Mouse (Mus musculus): ENCODE data around the gene Aldh2. TPM values are rescaled to one million over a fixed set of nuclear protein-coding genes. Genes with fewer than 3 reads are reported as not detected.
"Not testable (repeated sequence)": the region's sequence is repeated elsewhere in the genome, so short reads cannot be mapped to it uniquely, and the experiment has no call there.

Aldh2 gene
- total RNA-seq (2021) = 100 to 1,000 TPM in 1 of 2 experiments, 10 to 100 TPM in 1; 99.7 to 104 TPM

DNA sequence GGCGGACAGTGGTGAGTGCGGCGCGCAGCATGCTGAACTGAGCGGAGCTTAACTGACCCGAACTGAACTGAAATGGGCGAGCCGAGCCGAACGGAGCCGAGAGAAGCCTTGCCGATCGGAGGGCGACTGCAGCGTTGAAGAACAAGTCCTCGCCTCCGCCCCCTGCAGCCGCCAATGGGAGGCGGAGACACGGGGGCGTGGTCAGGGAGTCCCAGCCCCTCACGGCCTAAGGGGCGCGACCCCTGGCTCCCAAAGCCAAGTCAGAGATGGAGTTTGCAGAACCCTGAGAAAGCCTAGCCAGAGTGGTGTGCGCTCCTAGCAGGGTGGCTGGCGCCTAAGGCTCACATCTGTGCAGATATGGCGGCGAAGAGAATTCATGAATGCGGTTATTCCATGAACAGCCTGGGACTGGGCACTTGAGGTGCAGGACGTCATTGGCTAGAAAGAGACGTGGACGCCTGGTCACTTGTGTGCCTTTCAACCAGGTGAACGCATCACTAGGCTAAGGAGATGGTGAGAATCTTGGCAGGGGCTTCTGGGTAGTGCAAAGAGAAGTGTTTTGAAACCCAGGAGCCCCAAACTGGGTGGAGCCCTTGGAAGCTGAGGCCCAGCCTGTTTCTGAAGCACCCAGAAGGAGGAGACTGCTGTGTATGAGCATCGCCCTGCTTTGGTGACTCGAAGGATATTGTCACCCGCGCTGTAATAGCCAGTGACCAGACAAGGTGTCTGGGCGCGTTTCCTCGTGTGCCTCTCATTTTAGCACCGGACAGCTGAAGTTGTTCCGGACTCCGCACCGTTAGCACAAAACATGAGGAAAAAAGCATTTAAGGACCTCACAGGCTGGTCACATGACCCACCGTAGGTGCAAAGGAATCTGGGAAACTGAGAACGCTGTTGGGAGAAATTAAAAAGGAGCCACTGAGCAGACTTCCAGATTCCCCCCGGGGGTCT, at the start of gene Aldh2:
TSS of gene Aldh2 (minus strand) at position 374 of the 951 bp plus-strand sequence.
- intact Hi-C loops (cut with DNase I) = no loop called here

DNA sequence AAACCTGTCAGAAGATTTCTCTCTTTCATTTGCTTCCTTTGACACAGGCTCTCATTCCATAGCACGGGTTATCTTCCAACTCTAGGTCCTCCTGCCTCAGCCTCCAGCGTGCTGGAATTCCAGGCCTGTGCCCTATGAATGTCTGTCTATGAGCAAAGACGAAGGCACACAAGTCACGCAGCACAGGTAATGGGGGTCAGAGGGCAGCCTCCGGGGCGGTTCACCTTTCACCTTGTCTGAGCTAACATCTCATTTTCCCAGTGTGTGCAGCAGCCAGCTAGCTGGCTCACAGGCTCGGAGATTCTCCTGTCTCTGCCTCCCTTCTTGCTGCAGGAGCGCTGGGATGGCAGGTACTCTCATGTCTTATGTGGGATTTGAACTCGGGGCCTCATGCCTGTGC, 46.0 kb upstream of the Aldh2 start:
- no peak for DNase-seq (ENCODE audit: low spot score in 2 of 2)
- intact Hi-C loops (cut with DNase I) = no loop called here

More for the DNA sequence above, at the start of gene Aldh2:
- peak; percentile 76 to 77 for DNase-seq (ENCODE audit: low spot score in 2 of 2)

DNA sequence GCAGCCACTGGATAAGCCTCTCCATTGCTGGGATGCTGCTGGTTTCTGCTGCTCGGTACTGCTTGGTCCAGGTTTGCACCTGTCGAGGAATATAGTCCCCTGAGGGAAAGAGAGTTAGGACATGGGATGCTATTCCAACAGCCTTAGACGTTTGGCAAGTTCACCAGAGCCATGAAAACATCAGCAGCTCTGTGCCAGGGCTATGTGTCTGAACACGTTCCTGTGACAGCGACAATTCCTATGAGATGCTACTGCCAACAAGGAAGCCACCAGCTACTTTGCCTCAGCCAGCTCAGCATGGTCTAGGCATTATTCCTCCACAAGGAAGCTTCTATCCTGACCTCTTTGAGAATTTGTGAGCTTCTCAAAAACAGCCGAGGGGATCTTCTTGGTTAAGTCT, 43.7 kb upstream of the Aldh2 start:
- no peak for DNase-seq (ENCODE audit: low spot score in 2 of 2)
- intact Hi-C loops (cut with DNase I) = no loop called here

DNA sequence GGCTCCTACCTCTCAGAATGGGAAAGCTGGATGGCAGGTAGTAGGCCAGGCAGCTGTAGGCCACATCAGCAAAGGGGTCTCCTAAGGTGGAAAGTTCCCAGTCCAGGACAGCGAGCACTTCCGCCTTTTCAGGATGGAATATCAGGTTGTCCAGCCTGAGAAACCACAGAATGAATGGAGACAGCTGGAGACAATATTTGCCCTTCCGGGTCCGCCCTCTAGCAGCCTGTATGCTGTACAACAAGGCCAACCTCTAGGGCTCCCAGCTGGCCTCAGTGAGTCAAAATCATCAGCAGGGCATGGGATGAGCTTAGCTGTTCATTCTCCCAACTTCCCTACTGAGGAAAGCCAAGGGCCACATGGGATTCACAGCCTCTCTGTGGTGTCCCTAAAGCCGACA, 41.0 kb upstream of the Aldh2 start:
- intact Hi-C loops (cut with DNase I) = no loop called here
- DNase-seq (ENCODE audit: low spot score in 2 of 2) = no peak

DNA sequence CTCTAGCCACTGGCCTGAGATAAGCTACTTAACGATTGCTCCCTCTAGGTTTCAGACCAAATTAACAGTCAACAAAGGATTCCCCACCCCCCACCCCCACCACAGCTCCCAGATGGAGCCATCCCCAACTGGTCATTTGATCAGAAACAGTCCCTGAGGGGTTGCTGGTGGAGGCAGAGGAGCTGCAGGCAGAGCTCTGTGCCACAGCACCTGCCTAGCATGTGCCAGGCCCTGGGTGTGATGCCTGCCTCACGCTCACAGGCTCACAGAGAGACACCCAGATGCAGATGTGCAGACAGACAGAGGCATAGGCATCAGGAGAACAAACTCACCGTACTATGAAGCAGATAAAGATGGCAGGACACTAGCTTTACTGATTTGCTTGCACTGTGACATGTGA, 39.2 kb upstream of the Aldh2 start:
- intact Hi-C loops (cut with DNase I) = no loop called here
- DNase-seq (ENCODE audit: low spot score in 2 of 2) = no peak

DNA sequence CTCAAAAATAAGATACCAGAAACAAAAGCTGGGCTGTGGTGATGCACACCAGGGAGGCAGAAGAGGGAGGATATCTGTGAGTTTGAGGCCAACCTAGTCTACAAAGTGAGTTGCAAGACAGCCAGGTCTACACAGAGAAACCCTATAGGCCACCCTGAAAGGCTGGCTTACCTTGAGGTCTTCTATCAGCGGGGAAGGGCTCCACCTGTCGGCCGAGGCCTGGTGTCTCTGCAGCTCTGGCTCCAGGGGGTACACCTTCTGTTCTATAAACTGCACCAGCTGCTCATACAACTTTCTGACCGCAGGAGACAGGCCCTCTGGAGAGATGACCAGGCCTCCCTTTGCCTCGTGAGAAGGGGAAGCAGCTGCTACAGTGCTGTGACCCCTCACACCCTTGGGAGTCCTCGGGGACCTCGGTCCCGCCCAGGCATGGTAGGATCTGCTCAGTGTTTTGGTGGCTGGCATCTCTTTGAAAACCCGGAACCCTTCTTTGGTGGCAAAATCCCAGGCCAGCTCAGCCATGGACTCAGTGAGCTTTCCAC, 37.6 kb upstream of the Aldh2 start:
- DNase-seq (ENCODE audit: low spot score in 2 of 2); intact Hi-C loops (cut with DNase I): not testable (repeated sequence)

GRCm38 (mm10) chr5:121627871-121628270, 34.2 kb upstream of the Aldh2 start:
- peak; percentile 51 to 66 for DNase-seq (ENCODE audit: low spot score in 2 of 2)
- intact Hi-C loops (cut with DNase I) = no loop called here

GRCm38 (mm10) chr5:121623241-121623640, 29.6 kb upstream of the Aldh2 start:
- intact Hi-C loops (cut with DNase I) = no loop called here
- no peak for DNase-seq (ENCODE audit: low spot score in 2 of 2)

DNA sequence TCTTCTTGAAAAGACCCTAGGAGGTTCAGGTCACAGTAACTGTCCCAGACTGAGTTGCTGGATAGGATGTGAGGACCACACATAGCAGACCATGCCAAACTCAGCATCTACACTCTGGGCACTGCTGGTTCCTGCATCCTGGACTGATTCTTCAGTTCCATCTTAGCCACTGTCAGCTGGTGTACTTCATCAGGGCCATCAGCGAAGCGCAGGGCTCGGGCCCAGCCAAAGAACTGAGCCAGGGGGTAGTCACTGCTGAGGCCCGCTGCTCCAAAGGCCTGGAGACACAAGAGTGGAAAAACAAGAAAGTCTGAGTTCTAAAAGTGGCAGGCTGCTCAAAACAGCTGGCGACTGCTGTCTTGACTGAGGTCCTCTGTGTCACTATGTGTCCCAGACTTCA, 27.5 kb upstream of the Aldh2 start:
- intact Hi-C loops (cut with DNase I) = no loop called here
- DNase-seq (ENCODE audit: low spot score in 2 of 2) = no peak

DNA sequence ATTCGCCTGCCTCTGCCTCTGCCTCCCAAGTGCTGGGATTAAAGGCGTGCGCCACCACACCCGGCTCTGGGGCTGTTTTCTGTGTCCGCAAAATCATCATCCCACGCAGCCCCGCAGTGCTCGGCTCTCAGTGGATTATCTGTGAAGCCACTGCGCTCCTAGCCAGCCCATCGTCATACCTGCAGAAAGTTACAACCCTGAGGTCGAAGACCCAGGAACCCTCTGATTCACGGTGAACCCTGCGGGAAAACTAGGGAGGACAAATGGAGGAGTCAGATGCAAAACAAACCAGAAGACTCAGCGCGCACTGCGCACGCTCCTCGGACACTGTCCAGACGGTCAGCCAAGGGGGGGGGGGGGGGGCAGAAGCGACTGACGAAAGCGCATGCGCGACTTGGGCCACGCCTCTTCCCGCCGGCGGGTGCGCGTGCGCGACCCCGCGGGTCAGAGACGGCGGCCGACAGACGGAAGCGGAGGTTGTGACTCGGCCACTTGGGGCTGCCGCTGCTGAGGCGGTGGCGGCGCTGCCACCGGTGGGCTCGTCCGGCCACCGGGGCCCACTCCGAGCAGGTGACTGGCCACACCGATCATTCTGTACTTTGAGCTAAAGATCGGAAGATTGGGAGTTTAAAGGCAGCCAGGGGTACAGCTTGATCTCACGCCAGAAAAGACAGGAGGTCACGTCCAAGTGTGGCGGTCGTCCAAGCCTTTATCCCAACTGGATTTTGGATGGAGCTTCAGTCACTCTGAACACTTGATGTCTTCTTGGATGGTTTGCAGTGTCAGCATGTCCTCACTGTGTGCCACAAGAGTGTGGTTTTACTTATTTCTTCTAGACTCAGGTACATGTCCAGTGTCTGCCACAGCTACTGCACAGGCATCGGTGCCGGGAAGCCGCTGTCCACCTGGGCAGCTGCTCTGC, 25.2 kb upstream of the Aldh2 start, which contains the start of gene Acad12:
TSS of gene Acad12 (minus strand) at position 347 of the 922 bp plus-strand sequence.
- intact Hi-C loops (cut with DNase I) = loop anchor here (1.0 kb wide), 1 partner anchor 58 kb away; no protein-coding TSS in a partner anchor
- DNase-seq (ENCODE audit: low spot score in 2 of 2) = peak; percentile 76 to 77

GRCm38 (mm10) chr5:121614921-121615320, 21.3 kb upstream of the Aldh2 start:
- DNase-seq (ENCODE audit: low spot score in 2 of 2); intact Hi-C loops (cut with DNase I): not testable (repeated sequence)

DNA sequence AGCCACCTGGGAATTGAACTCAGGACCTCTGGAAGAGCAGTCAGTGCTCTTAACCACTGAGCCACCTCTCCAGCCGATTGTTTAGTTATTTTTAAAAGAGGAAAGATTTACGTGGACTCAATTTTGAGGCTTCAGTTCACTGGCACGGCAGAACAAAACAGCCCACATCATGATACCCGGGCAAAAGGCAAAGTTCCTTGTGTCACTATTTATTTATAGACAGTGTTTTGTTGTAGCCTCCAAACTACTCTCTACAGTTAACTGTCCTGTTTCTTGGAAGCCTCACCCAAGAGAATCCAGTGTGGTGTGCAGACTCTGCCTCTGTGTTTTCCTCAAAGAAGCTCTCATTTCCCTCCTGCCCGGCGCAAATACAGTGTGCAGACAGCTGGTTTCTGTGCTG, 18.4 kb upstream of the Aldh2 start:
- intact Hi-C loops (cut with DNase I) = loop anchor here (2.0 kb wide), 1 partner anchor 45 kb away; no protein-coding TSS in a partner anchor
- no peak for DNase-seq (ENCODE audit: low spot score in 2 of 2)

DNA sequence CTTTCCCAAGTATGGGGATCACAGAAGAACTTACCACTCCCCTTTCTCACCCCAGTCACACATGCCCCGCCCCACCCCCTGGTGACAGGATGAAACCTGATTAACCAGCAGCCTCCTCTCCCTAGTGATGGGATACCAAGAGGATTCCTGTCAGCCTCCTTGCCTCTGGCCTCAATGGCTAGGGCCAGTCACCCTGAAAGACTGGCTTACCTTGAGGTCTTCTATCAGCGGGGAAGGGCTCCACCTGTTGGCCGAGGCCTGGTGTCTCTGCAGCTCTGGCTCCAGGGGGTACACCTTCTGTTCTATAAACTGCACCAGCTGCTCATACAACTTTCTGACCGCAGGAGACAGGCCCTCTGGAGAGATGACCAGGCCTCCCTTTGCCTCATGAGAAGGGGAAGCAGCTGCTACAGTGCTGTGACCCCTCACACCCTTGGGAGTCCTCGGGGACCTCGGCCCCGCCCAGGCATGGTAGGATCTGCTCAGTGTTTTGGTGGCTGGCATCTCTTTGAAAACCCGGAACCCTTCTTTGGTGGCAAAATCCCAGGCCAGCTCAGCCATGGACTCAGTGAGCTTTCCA, 16.0 kb upstream of the Aldh2 start:
- intact Hi-C loops (cut with DNase I); DNase-seq (ENCODE audit: low spot score in 2 of 2): not testable (repeated sequence)

DNA sequence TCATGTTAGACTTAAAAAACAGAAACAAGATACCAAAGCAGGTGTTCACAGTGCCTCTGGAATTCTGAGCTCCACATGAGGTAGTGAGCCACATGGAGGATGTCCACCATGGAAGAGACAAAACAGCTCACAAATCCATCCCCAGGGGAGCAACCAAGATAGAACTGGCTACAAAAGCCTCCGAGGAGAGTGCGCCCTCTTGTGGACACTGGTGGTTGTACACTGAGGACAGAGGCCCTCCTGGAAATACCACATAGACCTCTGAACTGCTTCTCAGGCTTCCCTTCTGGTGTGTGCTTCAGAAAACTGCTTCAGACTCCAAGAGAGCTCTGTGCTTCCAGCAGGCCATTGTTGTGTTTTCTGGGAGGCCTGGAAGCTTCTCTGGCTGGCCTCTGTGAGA, 12.5 kb upstream of the Aldh2 start:
- intact Hi-C loops (cut with DNase I) = no loop called here
- DNase-seq (ENCODE audit: low spot score in 2 of 2) = peak; percentile 65 to 75

- DNase-seq (ENCODE audit: low spot score in 2 of 2) = not testable (repeated sequence)
- intact Hi-C loops (cut with DNase I) = loop anchor here (2.0 kb wide), 1 partner anchor 57 kb away; no protein-coding TSS in a partner anchor
Observed at GRCm38 (mm10) chr5:121603815-121604214, 10.2 kb upstream of the Aldh2 start.

GRCm38 (mm10) chr5:121601547-121602299, 8.1 kb upstream of the Aldh2 start:
- DNase-seq (ENCODE audit: low spot score in 2 of 2) = peak; percentile 83 to 92
- intact Hi-C loops (cut with DNase I) = loop anchor here (1.0 to 2.0 kb wide), 2 partner anchors 37 to 55 kb away; no protein-coding TSS in a partner anchor

DNA sequence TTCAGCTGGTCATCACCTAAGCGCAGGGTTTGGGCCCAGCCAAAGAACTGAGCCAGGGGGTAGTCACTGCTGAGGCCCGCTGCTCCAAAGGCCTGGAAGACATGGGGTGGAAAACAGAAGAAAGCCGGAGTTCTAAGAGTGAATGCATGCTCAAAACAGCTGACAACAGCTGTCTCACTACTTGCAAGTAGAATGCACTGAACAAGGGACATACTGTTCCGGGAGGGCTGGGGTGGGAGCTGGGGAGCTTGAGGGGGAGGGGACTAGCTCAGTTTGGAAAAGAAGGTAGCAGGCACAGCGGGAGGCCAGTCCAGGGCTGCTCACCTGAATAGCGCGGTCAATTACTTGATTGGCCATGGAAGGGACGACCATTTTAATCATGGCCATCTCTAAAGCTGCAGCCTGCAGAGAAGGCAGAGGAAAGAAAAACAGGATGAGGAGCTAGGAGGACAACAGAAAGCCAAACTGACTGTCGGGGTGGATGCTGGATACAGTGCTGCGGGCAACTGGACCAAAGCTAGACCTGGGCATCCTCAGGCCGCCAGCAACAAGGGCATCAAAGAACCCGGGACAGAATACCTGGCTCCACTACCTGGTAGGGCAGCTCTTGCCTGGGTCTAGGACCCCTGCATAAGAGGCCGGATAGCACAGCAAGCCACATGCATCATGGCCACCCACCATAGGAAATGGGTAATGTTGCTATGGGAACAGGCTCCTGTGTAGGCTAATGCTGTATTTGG, 5.4 kb upstream of the Aldh2 start:
- intact Hi-C loops (cut with DNase I) = no loop called here
- no peak for DNase-seq (ENCODE audit: low spot score in 2 of 2)

DNA sequence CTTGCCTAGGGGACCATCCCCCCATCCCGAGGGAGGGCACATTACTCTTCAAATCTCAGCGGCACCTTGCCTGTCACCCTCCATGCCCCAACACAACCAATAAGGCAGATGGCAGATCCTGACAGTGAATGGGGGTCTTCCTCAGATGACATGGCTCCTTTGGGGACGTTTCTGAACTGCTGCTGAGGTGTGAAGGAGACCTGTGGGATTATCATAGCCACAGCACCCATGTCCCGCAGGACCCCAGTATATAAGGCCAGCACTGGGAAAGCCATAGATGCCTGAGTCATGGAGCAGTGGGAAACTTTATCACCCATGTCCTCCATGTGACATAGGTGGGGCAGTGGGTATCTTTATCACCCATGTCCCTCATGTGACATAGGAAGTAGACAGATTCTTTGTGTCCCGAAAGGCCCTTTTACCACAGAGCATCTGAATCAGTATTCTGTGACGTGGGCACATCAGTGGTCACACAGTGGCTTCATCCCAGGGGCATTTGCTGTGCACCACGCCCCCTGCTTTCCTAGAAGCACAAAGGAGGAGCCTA, 4.4 kb upstream of the Aldh2 start:
- DNase-seq (ENCODE audit: low spot score in 2 of 2) = no peak
- intact Hi-C loops (cut with DNase I) = no loop called here
